Mouse (Mus musculus) forebrain, embryonic 13.5 days (tissue): ENCODE measurements around the gene Trim46. TPM values are rescaled to one million over a fixed set of nuclear protein-coding genes. Genes with fewer than 3 reads are reported as not detected.

ENCODE experiments used
- microRNA counts: library from miRNA; unstranded; fragments of <30 nt; microRNA quantifications from one replicate; lab custom pipeline; 2016
- microRNA-seq: library from miRNA; unstranded; fragments of <30 nt; microRNA quantifications from one replicate; pipeline ENCODE4, GENCODE M21; 2016
- polyA plus RNA-seq: library from polyadenylated mRNA; unstranded; fragments of >200 nt; fragmentation: Nextera tagmentation; extraction: Ambion mirVana; gene quantifications from 2 replicates; pipeline ENCODE4 v1.2.1, GENCODE M21; 2015

The Trim46 gene
- polyA plus RNA-seq, 1 experiment from 2014 or later, result 36.6 TPM

MicroRNAs encoded within 50 kb of the gene (microRNA counts, 519-probe panel; counts per million panel counts)
- 4,275 counts per million, percentile 82 among the panel's probes with 10 or more counts for microRNA mmu-miR-92b (lab: Ali Mortazavi, UCI)

Small RNAs within 50 kb of the gene (microRNA-seq; reads per million reads assigned to microRNA genes)
- gene Mir92b, result 13,595 reads per million, percentile 96 among the genes with 10 or more reads in this experiment

Other genes starting within 250 kb of the Trim46 start
- 38.4 and 40.5 TPM in 2 replicates for gene Rusc1, start 153.0 kb downstream of the Trim46 start, polyA plus RNA-seq
- not detected in 2 replicates for gene Gm43738, start 145.2 kb downstream of the Trim46 start, polyA plus RNA-seq
- 315 and 326 TPM in 2 replicates for gene Fdps, start 144.3 kb downstream of the Trim46 start, polyA plus RNA-seq
- gene Pklr, start 110.2 kb downstream of the Trim46 start, polyA plus RNA-seq, result 0.09 and 0.26 TPM in 2 replicates
- gene Hcn3, start 86.1 kb downstream of the Trim46 start, polyA plus RNA-seq, result 19.0 and 19.6 TPM in 2 replicates
- 25.0 and 26.2 TPM in 2 replicates for gene Clk2, start 81.5 kb downstream of the Trim46 start, polyA plus RNA-seq
- 102 and 109 TPM in 2 replicates for gene Scamp3, start 68.8 kb downstream of the Trim46 start, polyA plus RNA-seq
- gene Fam189b, start 63.2 kb downstream of the Trim46 start, polyA plus RNA-seq, result 15.1 and 23.0 TPM in 2 replicates
- 34.6 and 36.3 TPM in 2 replicates for gene Gba, start 43.4 kb downstream of the Trim46 start, polyA plus RNA-seq
- gene Thbs3, start 31.1 kb downstream of the Trim46 start, polyA plus RNA-seq, result 79.2 and 96.1 TPM in 2 replicates
- 196 and 201 TPM in 2 replicates for gene Mtx1, start 19.2 kb downstream of the Trim46 start, polyA plus RNA-seq
- 2.8 and 3.1 TPM in 2 replicates for gene Muc1, start 17.3 kb downstream of the Trim46 start, polyA plus RNA-seq
- 221 and 237 TPM in 2 replicates for gene Krtcap2, start 343 bp downstream of the Trim46 start, polyA plus RNA-seq
- 100 and 106 TPM in 2 replicates for gene Dpm3, start 13.0 kb upstream of the Trim46 start, polyA plus RNA-seq
- gene Slc50a1, start 24.3 kb upstream of the Trim46 start, polyA plus RNA-seq, result 25.8 and 32.7 TPM in 2 replicates
- gene Efna1, start 34.8 kb upstream of the Trim46 start, polyA plus RNA-seq, result 9.5 and 10.9 TPM in 2 replicates
- gene Efna3, start 76.7 kb upstream of the Trim46 start, polyA plus RNA-seq, result 18.7 and 23.4 TPM in 2 replicates
- 16.0 and 16.3 TPM in 2 replicates for gene Efna4, start 91.7 kb upstream of the Trim46 start, polyA plus RNA-seq
- gene Adam15, start 103.7 kb upstream of the Trim46 start, polyA plus RNA-seq, result 24.1 and 27.5 TPM in 2 replicates
- 0.06 and 0.13 TPM in 2 replicates for gene Dcst2, start 115.7 kb upstream of the Trim46 start, polyA plus RNA-seq
- 0.37 and 0.57 TPM in 2 replicates for gene Dcst1, start 118.9 kb upstream of the Trim46 start, polyA plus RNA-seq
- gene Zbtb7b, start 148.5 kb upstream of the Trim46 start, polyA plus RNA-seq, result 0.41 and 0.67 TPM in 2 replicates
- gene Lenep, start 156.5 kb upstream of the Trim46 start, polyA plus RNA-seq, result 0.52 and 0.55 TPM in 2 replicates
- gene Flad1, start 165.6 kb upstream of the Trim46 start, polyA plus RNA-seq, result 36.3 and 39.4 TPM in 2 replicates
- gene Cks1b, start 172.1 kb upstream of the Trim46 start, polyA plus RNA-seq, result 352 TPM in 2 replicates
- 15.9 and 16.7 TPM in 2 replicates for gene Shc1, start 172.1 kb upstream of the Trim46 start, polyA plus RNA-seq
- gene Pygo2, start 183.9 kb upstream of the Trim46 start, polyA plus RNA-seq, result 30.4 and 32.4 TPM in 2 replicates
- 10.2 TPM in 2 replicates for gene Pbxip1, start 190.4 kb upstream of the Trim46 start, polyA plus RNA-seq
- gene Pmvk, start 208.2 kb upstream of the Trim46 start, polyA plus RNA-seq, result 73.3 and 75.0 TPM in 2 replicates